22 mouse cellular contexts compared by ENCODE assay signal in the genomic region with DNA sequence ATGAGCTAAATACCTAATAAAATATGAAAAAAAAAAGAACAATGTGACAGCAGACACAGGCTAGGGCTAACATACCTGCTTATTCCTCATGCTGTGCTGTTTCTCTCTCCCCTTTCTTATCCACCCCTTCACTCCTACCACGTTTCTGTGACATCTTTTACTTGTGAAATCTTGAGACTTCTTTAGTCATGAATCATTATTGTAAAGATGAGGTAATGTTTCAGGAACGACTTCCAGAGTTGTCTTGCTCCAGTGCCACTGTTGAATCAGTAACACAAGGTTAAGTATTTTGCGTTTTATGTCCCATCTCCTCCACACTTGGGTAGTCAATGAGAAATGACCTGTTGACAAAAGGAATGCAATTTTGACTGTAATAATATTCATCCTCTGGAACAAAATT.
DNase-seq lines count a peak whose midpoint lies in the region; ATAC-seq and TF ChIP-seq lines count a peak whose summit lies in the region.
"Had no signal": no experiment of that assay in that cellular context is flagged by ENCODE, and none has a peak within 500 bp of the region (broad histone marks: within the 10 kb centered on the region; RNA-seq: fewer than 3 reads in every experiment).

No protein-coding gene starts in this region.

- peak; percentile 94 for ATAC-seq in kidney, embryonic 16.5 days (ENCODE audit: low FRiP score, low TSS enrichment)
- ATAC-seq: forebrain, embryonic 14.5 days had no signal

- no peak overlapping the region for H3K4me3 ChIP-seq in kidney, adult 2 months (ENCODE audit: insufficient read depth, low read depth, low read length)
- H3K4me3 ChIP-seq in kidney, embryonic 16.5 days (ENCODE audit: low read length): no peak overlapping the region
- H3K4me3 ChIP-seq in myocyte: no peak overlapping the region
- H3K4me3 ChIP-seq: erythroblast, embryonic 14.5 days; forebrain, embryonic 10.5 days; gastrocnemius, adult 2 months; heart, embryonic 12.5 days; hindbrain, embryonic 10.5 days had no signal

- WGBS in kidney, adult 2 months: 19% methylated on average over 3 of the region's 3 CpGs
- WGBS in kidney, embryonic 16.5 days: 14% methylated on average over 3 of the region's 3 CpGs

- H3K9ac ChIP-seq in kidney, embryonic 16.5 days (replicated peaks; ENCODE audit: low read length): no peak overlapping the region
- H3K9ac ChIP-seq: heart, embryonic 12.5 days; hindbrain, embryonic 14.5 days had no signal

- H3K79me2 ChIP-seq in myocyte (ENCODE audit: control insufficient read depth, insufficient read depth): no peaks in the 10 kb centered on the region

- DNase-seq in kidney, adult 2 months: peak; percentile 58
- no peak for DNase-seq in kidney, adult 11 months
- no peak for DNase-seq in kidney, postnatal 25 days
- DNase-seq in Muller cell, postnatal 12 days (ENCODE audit: inconsistent ontology term): peak; percentile 51
- no peak for DNase-seq in layer of hippocampus, adult 8-10 months (ENCODE audit: low spot score in 2 of 2)
- no peak for DNase-seq in urinary bladder, adult 2 months (ENCODE audit: low spot score)
- DNase-seq: adrenal gland, adult 2 months; adrenal gland, postnatal 25 days; cerebellum, adult 18-20 months; cerebellum, adult 9-11 months; cerebellum, postnatal 36 days; gastrocnemius, adult 2 months; gastrocnemius, postnatal 25 days had no signal

- no peaks in the 10 kb centered on the region for H3K27me3 ChIP-seq in kidney, adult 2 months (replicated peaks; ENCODE audit: control insufficient read depth, insufficient read depth, low read length)
- no peaks in the 10 kb centered on the region for H3K27me3 ChIP-seq in kidney, embryonic 16.5 days (ENCODE audit: insufficient read depth, low read length)
- H3K27me3 ChIP-seq in myocyte (ENCODE audit: control insufficient read depth, insufficient read depth, insufficient read length): no peaks in the 10 kb centered on the region
- H3K27me3 ChIP-seq: heart, embryonic 12.5 days had no signal

- H3K4me1 ChIP-seq in kidney, adult 2 months (ENCODE audit: control insufficient read depth, insufficient read depth, low read length): no peaks in the 10 kb centered on the region
- H3K4me1 ChIP-seq in kidney, embryonic 16.5 days (ENCODE audit: insufficient read depth, low read length): no peaks in the 10 kb centered on the region
- H3K4me1 ChIP-seq: forebrain, embryonic 10.5 days; heart, embryonic 12.5 days; hindbrain, embryonic 10.5 days had no signal

- no peak for TF ChIP-seq POLR2A in kidney, adult 2 months (IDR thresholded peaks at IDR 0.05; ENCODE audit: low read depth, low read length)
- TF ChIP-seq POLR2A in myocyte (IDR thresholded peaks at IDR 0.05; ENCODE audit: insufficient read length, low read depth): no peak

- no peak overlapping the region for H3K27ac ChIP-seq in kidney, adult 2 months (ENCODE audit: insufficient read depth, low read depth, low read length)
- no peak overlapping the region for H3K27ac ChIP-seq in kidney, embryonic 16.5 days (ENCODE audit: low read length)
- H3K27ac ChIP-seq: forebrain, embryonic 10.5 days; gastrocnemius, adult 2 months; hindbrain, embryonic 10.5 days; hindbrain, embryonic 14.5 days had no signal

- no peaks in the 10 kb centered on the region for H3K36me3 ChIP-seq in kidney, adult 2 months (ENCODE audit: control insufficient read depth, insufficient read depth, low read length)
- H3K36me3 ChIP-seq in kidney, embryonic 16.5 days (ENCODE audit: insufficient read depth, low read length): no peaks in the 10 kb centered on the region
- no peaks in the 10 kb centered on the region for H3K36me3 ChIP-seq in myocyte (ENCODE audit: control insufficient read depth, insufficient read depth)
- H3K36me3 ChIP-seq: forebrain, embryonic 10.5 days; G1E; heart, embryonic 12.5 days; hindbrain, embryonic 10.5 days had no signal

- no peak overlapping the region for H3K4me2 ChIP-seq in kidney, embryonic 16.5 days (replicated peaks; ENCODE audit: low read depth, low read length)
- peak overlapping the region; percentile 21 for H3K4me2 ChIP-seq in myocyte (ENCODE audit: low read depth)
- H3K4me2 ChIP-seq: heart, embryonic 12.5 days; hindbrain, embryonic 14.5 days had no signal

- H3ac ChIP-seq in myocyte (ENCODE audit: control insufficient read depth, insufficient read length): no peak overlapping the region

- no peaks in the 10 kb centered on the region for H3K9me3 ChIP-seq in kidney, embryonic 16.5 days (ENCODE audit: low read length)
- H3K9me3 ChIP-seq: forebrain, embryonic 10.5 days; G1E; heart, embryonic 12.5 days; hindbrain, embryonic 10.5 days had no signal

- TF ChIP-seq CTCF in kidney, adult 2 months (conservative IDR thresholded peaks at IDR 0.05; ENCODE audit: insufficient read depth, insufficient read length, low read depth, low read length): no peak

TF ChIP-seq in myocyte, 11 proteins besides CTCF, POLR2A, EP300 and RAD21:
- TF ChIP-seq SRF (IDR thresholded peaks at IDR 0.05; ENCODE audit: control insufficient read depth, insufficient read length, low read depth) (no peak), CEBPB (IDR thresholded peaks at IDR 0.05; ENCODE audit: insufficient read depth, poor library complexity, severe bottlenecking) (peak; percentile 62; the same call in 1 of the 2 replicates)

Comparison
In these comparisons a context has a peak if more than half of its experiments do, and no peak if none do; other contexts are left out.
1. DNase-seq: peak in kidney, adult 2 months (single experiment) and Muller cell, postnatal 12 days (single experiment); none in kidney, adult 11 months (single experiment), kidney, postnatal 25 days (0 of 2), layer of hippocampus, adult 8-10 months (0 of 2) and urinary bladder, adult 2 months (single experiment).